Mouse (Mus musculus) stomach, postnatal 0 days (tissue): ENCODE results near the gene Pgbd1.

Experiments
- CTCF ChIP-seq: IDR thresholded peaks from 2 replicates; pipeline ENCODE4 v1.5.1; 2016; ENCODE audit warnings: antibody characterized with exemption, low read depth, mild to moderate bottlenecking, moderate library complexity
- EP300 ChIP-seq: optimal IDR thresholded peaks from 2 replicates; pipeline ENCODE3; 2016; ENCODE audit warnings: antibody characterized with exemption

DNA sequence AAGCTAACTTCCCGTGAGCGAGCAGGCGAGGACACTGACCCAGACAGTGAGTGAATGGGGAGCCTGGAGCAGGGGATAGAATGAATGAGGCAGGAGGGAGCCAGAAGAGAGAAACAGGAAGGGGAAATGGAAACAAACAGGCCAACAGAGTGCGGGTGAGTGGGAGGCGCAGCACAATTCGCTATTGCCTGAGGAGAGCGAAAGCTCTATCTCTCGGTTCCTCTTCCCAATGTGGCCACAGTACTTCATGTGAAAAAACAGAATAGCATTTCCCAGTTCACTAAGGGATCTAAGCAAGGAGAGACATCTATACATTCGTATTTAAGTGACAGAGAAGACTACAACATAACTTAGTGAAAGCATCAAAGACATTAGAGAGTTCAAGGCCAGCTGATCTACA, 5.9 kb upstream of the Pgbd1 start:
- no peak for TF ChIP-seq CTCF
- no peak for TF ChIP-seq EP300
